Mouse (Mus musculus) left cerebral cortex, postnatal 10 days (tissue): Measurements from ENCODE around the gene Olfr911-ps1. TPM values are rescaled to one million over a fixed set of nuclear protein-coding genes. Genes with fewer than 3 reads are reported as not detected.

Source experiments
- DNase-seq, 2 experiments: peaks; one replicate each; pipeline ENCODE4 v3.0.0; 2021 to 2022; ENCODE audit warnings: low spot score in 2 of 2, mixed read lengths in 1 of 2; ENCODE audit errors: extremely low spot score in 1 of 2
- intact Hi-C: fragments of 180-260 bp; cut with DNase I; formaldehyde crosslinking; loops from one replicate; pipeline ENCODE4 v1.15.1; 2025
- total RNA-seq, 2 experiments: library from RNA; stranded (reverse); gene quantifications; 2 replicates each; pipeline ENCODE4 v1.2.3; 2021

Gene Olfr911-ps1
- total RNA-seq: not detected

DNA sequence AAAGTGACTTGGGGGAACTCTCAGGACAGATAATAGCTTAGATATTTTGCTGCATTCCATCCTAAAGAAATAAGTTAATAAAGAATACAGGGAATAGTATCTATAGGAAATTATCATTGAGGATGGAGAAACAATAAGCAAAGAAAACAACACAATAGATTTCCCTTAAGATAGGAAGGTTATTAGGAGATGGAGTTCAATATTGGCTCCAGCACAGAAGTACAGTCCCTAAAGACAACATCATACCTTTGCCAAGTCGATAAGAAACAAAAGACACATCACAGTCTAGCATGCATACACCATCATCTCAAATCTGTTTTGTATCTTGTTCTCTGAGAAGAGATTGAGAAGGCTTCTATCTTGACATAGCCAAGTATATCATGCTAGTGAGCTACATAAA is at the start of gene Olfr911-ps1:
Gene Olfr911-ps1 (plus strand): TSS at position 301 of the 400 bp plus-strand sequence.
- DNase-seq: no peak
- intact Hi-C loops: no loop called here

DNA sequence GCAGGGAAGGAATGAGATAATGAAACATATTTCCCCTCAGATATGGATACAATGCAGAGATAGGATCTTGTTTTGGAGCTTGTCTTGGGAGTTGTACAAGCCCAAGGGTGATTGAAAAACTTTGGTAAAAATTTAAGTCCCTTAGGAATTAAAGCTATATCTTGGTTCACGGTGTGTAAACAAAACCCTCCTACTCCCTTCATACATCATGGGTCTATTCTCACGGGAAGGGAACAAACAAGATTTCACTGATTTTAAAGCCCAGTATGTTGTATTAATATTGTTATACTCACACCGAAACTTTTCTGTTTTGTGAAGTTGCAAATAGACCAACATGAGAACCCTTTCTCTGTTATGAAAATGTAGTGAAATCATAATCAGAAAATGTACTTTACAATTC is 34.6 kb upstream of the Olfr911-ps1 start, which contains the start of gene Olfr906:
Gene Olfr906 (plus strand): TSS at position 301 of the 400 bp plus-strand sequence.
- intact Hi-C loops: no loop called here
- no peak for DNase-seq

DNA sequence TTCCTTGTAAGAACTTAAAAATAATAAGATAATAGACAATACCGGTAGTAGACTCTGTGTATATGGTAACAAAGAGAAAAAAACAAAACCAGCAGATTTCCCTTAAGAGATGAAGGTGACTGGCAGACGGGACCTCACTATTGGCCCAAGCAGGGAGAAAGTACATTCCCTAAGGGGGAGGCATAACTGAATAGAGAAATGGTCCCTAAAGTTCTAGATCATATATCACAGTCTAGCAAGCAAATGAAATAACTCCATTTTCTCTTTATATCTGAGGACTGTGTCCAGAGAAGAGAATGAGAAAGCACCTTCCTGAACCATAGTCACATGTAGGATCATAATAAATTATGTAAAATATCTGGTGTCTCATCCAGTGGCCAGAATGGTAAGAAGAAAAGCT is 25.9 kb upstream of the Olfr911-ps1 start, which contains the start of gene Olfr907:
Gene Olfr907 (plus strand): TSS at position 301 of the 400 bp plus-strand sequence.
- intact Hi-C loops: no loop called here
- DNase-seq: no peak

DNA sequence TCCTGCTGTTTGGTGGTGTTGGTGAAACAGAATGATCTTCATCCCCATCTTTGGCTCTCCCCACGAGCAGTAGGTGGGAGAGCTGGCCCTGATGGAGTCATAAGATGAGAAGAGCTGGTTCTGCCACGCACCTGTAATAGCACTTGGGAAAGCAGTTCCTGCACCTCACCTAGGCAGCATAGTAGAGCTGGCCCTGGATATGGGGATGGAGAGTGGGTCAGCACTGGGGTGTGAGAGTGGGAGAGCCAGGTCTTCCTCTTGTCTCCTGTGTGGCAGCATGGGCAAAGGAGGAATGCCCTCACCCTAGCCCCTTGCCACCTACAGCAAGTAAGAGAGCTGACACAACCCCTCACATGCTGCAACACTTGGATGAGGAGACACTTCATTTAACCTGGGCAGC is 9.0 kb upstream of the Olfr911-ps1 start:
- intact Hi-C loops: no loop called here
- no peak for DNase-seq

DNA sequence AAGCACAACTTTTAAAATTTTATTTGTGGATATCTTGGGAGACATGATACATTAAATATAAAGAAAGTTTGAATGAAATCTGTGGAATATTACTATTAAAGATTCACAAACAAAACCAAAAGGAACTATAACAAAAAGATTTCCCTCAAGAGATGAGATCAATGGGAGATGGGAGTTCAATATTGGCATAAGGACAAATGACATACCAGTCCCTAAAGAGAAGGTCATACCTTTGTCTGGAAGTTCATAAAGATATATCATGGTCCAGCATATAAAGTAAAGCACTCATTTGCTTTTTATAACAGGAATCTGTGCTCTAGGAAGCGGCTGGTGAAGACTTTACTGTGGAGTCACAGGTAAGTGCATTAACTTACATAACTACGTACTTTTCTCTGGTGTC is 16.2 kb downstream of the Olfr911-ps1 start, which contains the start of gene Olfr910:
Gene Olfr910 (plus strand): TSS at position 301 of the 400 bp plus-strand sequence.
- no peak for DNase-seq
- intact Hi-C loops: no loop called here

Other genes with a start within 250 kb of the Olfr911-ps1 start
- not detected for gene Olfr896-ps1, start 230.5 kb upstream of the Olfr911-ps1 start, total RNA-seq
- gene Olfr25, start 192.5 kb upstream of the Olfr911-ps1 start, total RNA-seq: not detected
- gene Olfr898, start 173.2 kb upstream of the Olfr911-ps1 start, total RNA-seq: not detected
- not detected for gene Olfr250, start 154.7 kb upstream of the Olfr911-ps1 start, total RNA-seq
- not detected for gene Olfr251, start 144.5 kb upstream of the Olfr911-ps1 start, total RNA-seq
- gene Olfr147, start 119.9 kb upstream of the Olfr911-ps1 start, total RNA-seq: not detected
- not detected for gene Olfr901, start 92.1 kb upstream of the Olfr911-ps1 start, total RNA-seq
- gene Olfr902, start 73.9 kb upstream of the Olfr911-ps1 start, total RNA-seq: not detected
- gene Olfr904, start 58.4 kb upstream of the Olfr911-ps1 start, total RNA-seq: not detected
- not detected for gene Olfr905, start 50.5 kb upstream of the Olfr911-ps1 start, total RNA-seq
- not detected for gene Olfr906, start 34.5 kb upstream of the Olfr911-ps1 start, total RNA-seq
- not detected for gene Olfr907, start 25.8 kb upstream of the Olfr911-ps1 start, total RNA-seq
- not detected for gene Olfr910, start 16.3 kb downstream of the Olfr911-ps1 start, total RNA-seq
- gene Olfr912, start 58.6 kb downstream of the Olfr911-ps1 start, total RNA-seq: not detected
- gene Olfr913, start 71.2 kb downstream of the Olfr911-ps1 start, total RNA-seq: not detected
- not detected for gene Olfr914, start 83.5 kb downstream of the Olfr911-ps1 start, total RNA-seq
- not detected for gene Olfr916, start 138.3 kb downstream of the Olfr911-ps1 start, total RNA-seq
- gene Olfr917, start 144.3 kb downstream of the Olfr911-ps1 start, total RNA-seq: not detected
- gene Olfr918, start 153.0 kb downstream of the Olfr911-ps1 start, total RNA-seq: not detected
- not detected for gene Olfr919, start 182.1 kb downstream of the Olfr911-ps1 start, total RNA-seq
- 10 to 100 TPM in 1 of 2 experiments, 1 to 10 TPM in 1; 7.7 to 10.1 TPM for gene Vwa5a, start 196.7 kb downstream of the Olfr911-ps1 start, total RNA-seq
- not detected for gene Olfr920, start 230.7 kb downstream of the Olfr911-ps1 start, total RNA-seq